Mouse (Mus musculus) limb, embryonic 15.5 days (tissue): Measurements from ENCODE around the gene Ildr2. TPM values are rescaled to one million over a fixed set of nuclear protein-coding genes. Genes with fewer than 3 reads are reported as not detected.

Source experiments
- ATAC-seq: fragments of 200-750 bp; cut with Nextera tagmentation; 2 replicates; pipeline ENCODE4 v1.8.0; 2017; ENCODE audit warnings: low read depth, moderate TSS enrichment; ENCODE audit not compliant: insufficient number of reproducible peaks, low FRiP score, low TSS enrichment
- H3K27ac ChIP-seq: fragments of 300-500 bp; sonication (generic); 2 replicates; pipeline ENCODE4 v1.5.1; 2015; ENCODE audit warnings: moderate library complexity, mild to moderate bottlenecking, inconsistent platforms
- H3K27me3 ChIP-seq: fragments of 300-500 bp; sonication (generic); 2 replicates; pipeline ENCODE4 v1.6.1; 2015; ENCODE audit warnings: inconsistent platforms
- H3K36me3 ChIP-seq: fragments of 300-500 bp; sonication (generic); 2 replicates; pipeline ENCODE4 v1.6.1; 2015; ENCODE audit warnings: inconsistent platforms
- H3K4me1 ChIP-seq: fragments of 300-500 bp; sonication (generic); 2 replicates; pipeline ENCODE4 v1.6.1; 2015; ENCODE audit warnings: inconsistent platforms
- H3K4me2 ChIP-seq: fragments of 300-500 bp; sonication (generic); 2 replicates; pipeline ENCODE4 v1.6.1; 2015; ENCODE audit warnings: mild to moderate bottlenecking, inconsistent platforms
- H3K4me3 ChIP-seq: fragments of 300-500 bp; sonication (generic); 2 replicates; pipeline ENCODE4 v1.5.1; 2015; ENCODE audit warnings: mild to moderate bottlenecking, inconsistent platforms
- H3K9ac ChIP-seq: fragments of 300-500 bp; sonication (generic); 2 replicates; pipeline ENCODE4 v1.6.1; 2015; ENCODE audit warnings: inconsistent platforms
- H3K9me3 ChIP-seq: fragments of 300-500 bp; sonication (generic); 2 replicates; pipeline ENCODE4 v1.6.1; 2016; ENCODE audit warnings: inconsistent platforms
- WGBS: fragments of 180-500 bp; shearing (Covaris S2); methylation state at CpG from one replicate; pipeline ENCODE4 v1.1.7; 2015; 5-methylcytosine and 5-hydroxymethylcytosine counted together
- polyA plus RNA-seq: library from polyadenylated mRNA; unstranded; fragments of >200 nt; fragmentation: Nextera tagmentation; extraction: Ambion mirVana; gene quantifications from 2 replicates; pipeline ENCODE4 v1.2.1, GENCODE M21; 2015

Ildr2 gene
- polyA plus RNA-seq, 1 experiment from 2014 or later = 0.24 TPM

GRCm38 (mm10) chr1:166345602-166346001 is 91.7 kb downstream of the Ildr2 start:
- Histone ChIP-seq H3K9me3 (no peaks in the 10 kb centered on the region), H3K4me1 (no peaks in the 10 kb centered on the region; the same call in 1 of the 2 replicates), H3K9ac (no peak overlapping the region), H3K4me3 (no peak overlapping the region), H3K4me2 (no peak overlapping the region), H3K36me3 (no peaks in the 10 kb centered on the region), H3K27me3 (no peaks in the 10 kb centered on the region), H3K27ac (no peak overlapping the region)
- WGBS = 91% methylated on average over 6 of the region's 6 CpGs
- ATAC-seq = no peak

GRCm38 (mm10) chr1:166346906-166347305 is 93.0 kb downstream of the Ildr2 start:
- no peak overlapping the region for H3K4me3 ChIP-seq
- H3K4me1 ChIP-seq = no peaks in the 10 kb centered on the region; the same call in 1 of the 2 replicates
- H3K36me3 ChIP-seq = no peaks in the 10 kb centered on the region
- no peaks in the 10 kb centered on the region for H3K9me3 ChIP-seq
- ATAC-seq = no peak
- no peak overlapping the region for H3K9ac ChIP-seq
- WGBS = 76% methylated on average over 3 of the region's 3 CpGs
- H3K27me3 ChIP-seq = no peaks in the 10 kb centered on the region
- no peak overlapping the region for H3K4me2 ChIP-seq
- H3K27ac ChIP-seq = no peak overlapping the region

GRCm38 (mm10) chr1:166349341-166349740 is 95.4 kb downstream of the Ildr2 start:
- no peak overlapping the region for H3K4me3 ChIP-seq
- WGBS = 39% methylated on average over 3 of the region's 3 CpGs
- ATAC-seq = no peak
- no peaks in the 10 kb centered on the region for H3K27me3 ChIP-seq
- H3K27ac ChIP-seq = no peak overlapping the region
- no peak overlapping the region for H3K9ac ChIP-seq
- H3K4me2 ChIP-seq = no peak overlapping the region
- H3K4me1 ChIP-seq = no peaks in the 10 kb centered on the region; the same call in 1 of the 2 replicates
- no peaks in the 10 kb centered on the region for H3K9me3 ChIP-seq
- H3K36me3 ChIP-seq = no peaks in the 10 kb centered on the region

GRCm38 (mm10) chr1:166349751-166350150 is 95.8 kb downstream of the Ildr2 start:
- ATAC-seq = no peak
- Histone ChIP-seq H3K27me3 (no peaks in the 10 kb centered on the region), H3K4me3 (no peak overlapping the region), H3K9me3 (no peaks in the 10 kb centered on the region), H3K27ac (no peak overlapping the region), H3K9ac (no peak overlapping the region), H3K36me3 (no peaks in the 10 kb centered on the region), H3K4me1 (no peaks in the 10 kb centered on the region; the same call in 1 of the 2 replicates), H3K4me2 (no peak overlapping the region)
- 38% methylated on average over 11 of the region's 11 CpGs for WGBS

GRCm38 (mm10) chr1:166360157-166360855 is 106.4 kb downstream of the Ildr2 start:
- no peak overlapping the region for H3K4me2 ChIP-seq
- H3K9me3 ChIP-seq = no peaks in the 10 kb centered on the region
- H3K27ac ChIP-seq = no peak overlapping the region
- 0 out of 2 replicates have a peak, but pooled peaks have one; percentile 44 for ATAC-seq
- H3K9ac ChIP-seq = no peak overlapping the region
- 23% methylated on average over 14 of the region's 14 CpGs for WGBS
- H3K36me3 ChIP-seq = no peaks in the 10 kb centered on the region
- no peaks in the 10 kb centered on the region for H3K4me1 ChIP-seq
- H3K4me3 ChIP-seq = no peak overlapping the region
- no peaks in the 10 kb centered on the region for H3K27me3 ChIP-seq

GRCm38 (mm10) chr1:166360896-166361295 is 107.0 kb downstream of the Ildr2 start:
- Histone ChIP-seq H3K4me3 (no peak overlapping the region), H3K4me2 (no peak overlapping the region), H3K27me3 (no peaks in the 10 kb centered on the region), H3K36me3 (no peaks in the 10 kb centered on the region), H3K9ac (no peak overlapping the region), H3K9me3 (no peaks in the 10 kb centered on the region), H3K27ac (no peak overlapping the region), H3K4me1 (no peaks in the 10 kb centered on the region)
- 60% methylated on average over 5 of the region's 5 CpGs for WGBS
- no peak for ATAC-seq

- H3K36me3 ChIP-seq = no peaks in the 10 kb centered on the region
- ATAC-seq = no peak
- H3K4me2 ChIP-seq = no peak overlapping the region
- 70% methylated on average over 3 of the region's 3 CpGs for WGBS
- H3K4me3 ChIP-seq = no peak overlapping the region
- H3K27ac ChIP-seq = no peak overlapping the region
- no peaks in the 10 kb centered on the region for H3K9me3 ChIP-seq
- no peak overlapping the region for H3K9ac ChIP-seq
- H3K4me1 ChIP-seq = no peaks in the 10 kb centered on the region
- no peaks in the 10 kb centered on the region for H3K27me3 ChIP-seq
Observed at GRCm38 (mm10) chr1:166361842-166362241, 107.9 kb downstream of the Ildr2 start.

GRCm38 (mm10) chr1:166362659-166363058 is 108.7 kb downstream of the Ildr2 start:
- Histone ChIP-seq H3K27me3 (no peaks in the 10 kb centered on the region), H3K27ac (no peak overlapping the region), H3K4me1 (no peaks in the 10 kb centered on the region), H3K36me3 (no peaks in the 10 kb centered on the region), H3K4me2 (no peak overlapping the region), H3K9me3 (no peaks in the 10 kb centered on the region), H3K9ac (no peak overlapping the region), H3K4me3 (no peak overlapping the region)
- ATAC-seq = no peak
- 50% methylated on average over 3 of the region's 3 CpGs for WGBS

GRCm38 (mm10) chr1:166363122-166363521 is 109.2 kb downstream of the Ildr2 start:
- Histone ChIP-seq H3K4me3 (no peak overlapping the region), H3K4me2 (no peak overlapping the region), H3K9me3 (no peaks in the 10 kb centered on the region), H3K36me3 (no peaks in the 10 kb centered on the region), H3K27ac (no peak overlapping the region), H3K9ac (no peak overlapping the region), H3K4me1 (no peaks in the 10 kb centered on the region), H3K27me3 (no peaks in the 10 kb centered on the region)
- no peak for ATAC-seq

Other genes starting within 250 kb of the Ildr2 start
- 6.0 and 13.3 TPM in 2 replicates for gene Dusp27, start 126.2 kb upstream of the Ildr2 start, polyA plus RNA-seq
- 1.4 and 2.3 TPM in 2 replicates for gene Gpa33, start 123.9 kb upstream of the Ildr2 start, polyA plus RNA-seq
- gene Mael, start 15.4 kb upstream of the Ildr2 start, polyA plus RNA-seq = 0.09 TPM in 1 of 2 replicates, not detected in the other
- gene Tada1, start 125.0 kb downstream of the Ildr2 start, polyA plus RNA-seq = 47.6 and 48.6 TPM in 2 replicates
- gene Pogk, start 155.7 kb downstream of the Ildr2 start, polyA plus RNA-seq = 16.9 and 18.3 TPM in 2 replicates
- gene Gm4846, start 243.4 kb downstream of the Ildr2 start, polyA plus RNA-seq = not detected in 2 replicates